Mouse (Mus musculus) cortical plate, adult 2 months (tissue): Measurements from ENCODE around the gene Pet2. TPM values are rescaled to one million over a fixed set of nuclear protein-coding genes. Genes with fewer than 3 reads are reported as not detected.

ENCODE experiments used
- H3K27ac ChIP-seq: fragments of 200-500 bp; 2 replicates; pipeline ENCODE4 v1.5.1; 2012; ENCODE audit warnings: low read length, control low read depth, inconsistent platforms; ENCODE audit not compliant: insufficient read depth
- H3K4me1 ChIP-seq: fragments of 200-500 bp; 2 replicates; pipeline ENCODE4 v1.6.1; 2011; ENCODE audit warnings: low read length; ENCODE audit not compliant: control insufficient read depth, insufficient read depth
- H3K4me3 ChIP-seq: fragments of 200-500 bp; 2 replicates; pipeline ENCODE4 v1.5.1; 2011; ENCODE audit warnings: mild to moderate bottlenecking, low read length, control low read depth; ENCODE audit not compliant: insufficient read depth
- CTCF ChIP-seq: fragments of 200-500 bp; IDR thresholded peaks from 2 replicates; pipeline ENCODE4 v1.5.1; 2011; ENCODE audit warnings: mild to moderate bottlenecking, control low read depth, low read length; ENCODE audit not compliant: insufficient read depth; ENCODE audit errors: extremely low read depth
- POLR2A ChIP-seq: fragments of 200-500 bp; IDR thresholded peaks from 2 replicates; pipeline ENCODE4 v1.6.1; 2011; ENCODE audit warnings: mild to moderate bottlenecking, low read length, control low read depth; ENCODE audit not compliant: insufficient read depth; ENCODE audit errors: extremely low read depth
- polyA plus RNA-seq: library from polyadenylated mRNA; depleted of rRNA; stranded (reverse); fragments of >200 nt; gene quantifications from 2 replicates; pipeline ENCODE4 v1.2.3, GENCODE M21; 2012; rRNA removed

Gene Pet2
- not detected in 2 replicates for polyA plus RNA-seq

DNA sequence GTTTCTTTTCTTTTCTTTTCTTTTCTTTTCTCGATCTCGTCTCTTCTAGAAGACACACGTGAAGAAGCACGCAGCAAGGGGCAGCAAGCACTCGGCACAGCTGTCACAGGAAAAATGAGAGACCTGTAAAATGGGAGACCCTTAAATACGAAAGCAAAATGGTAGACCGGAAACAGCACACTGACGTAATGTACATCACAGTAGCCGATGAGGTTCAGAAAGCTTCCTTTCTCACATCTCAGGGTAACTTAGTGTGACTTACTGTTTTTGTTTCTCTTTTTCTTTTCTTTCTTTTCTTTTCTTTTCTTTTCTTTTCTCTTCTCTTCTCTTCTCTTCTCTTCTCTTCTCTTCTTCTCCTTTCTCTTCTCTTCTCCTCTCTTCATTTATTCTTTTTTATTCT is at the start of gene Pet2:
Gene Pet2, minus strand, starts transcription at position 101 of the 400 bp plus-strand sequence.
- H3K4me1 ChIP-seq: no peaks in the 10 kb centered on the region
- H3K27ac ChIP-seq: no peak within 1 kb of the TSS
- H3K4me3 ChIP-seq: no peak within 1 kb of the TSS
- TF ChIP-seq CTCF (no peak), POLR2A (no peak)
